Mouse (Mus musculus) forelimb bud, embryonic 11.5 days (tissue): ENCODE data around the gene Gse1.
A peak's percentile ranks its signal among the peaks of the same experiment; 100 is the strongest.

Source experiments
- DNase-seq: peaks from one replicate; pipeline ENCODE4 v3.0.0-alpha.2; 2012; ENCODE audit warnings: low read depth, low spot score

Gse1 gene

DNA sequence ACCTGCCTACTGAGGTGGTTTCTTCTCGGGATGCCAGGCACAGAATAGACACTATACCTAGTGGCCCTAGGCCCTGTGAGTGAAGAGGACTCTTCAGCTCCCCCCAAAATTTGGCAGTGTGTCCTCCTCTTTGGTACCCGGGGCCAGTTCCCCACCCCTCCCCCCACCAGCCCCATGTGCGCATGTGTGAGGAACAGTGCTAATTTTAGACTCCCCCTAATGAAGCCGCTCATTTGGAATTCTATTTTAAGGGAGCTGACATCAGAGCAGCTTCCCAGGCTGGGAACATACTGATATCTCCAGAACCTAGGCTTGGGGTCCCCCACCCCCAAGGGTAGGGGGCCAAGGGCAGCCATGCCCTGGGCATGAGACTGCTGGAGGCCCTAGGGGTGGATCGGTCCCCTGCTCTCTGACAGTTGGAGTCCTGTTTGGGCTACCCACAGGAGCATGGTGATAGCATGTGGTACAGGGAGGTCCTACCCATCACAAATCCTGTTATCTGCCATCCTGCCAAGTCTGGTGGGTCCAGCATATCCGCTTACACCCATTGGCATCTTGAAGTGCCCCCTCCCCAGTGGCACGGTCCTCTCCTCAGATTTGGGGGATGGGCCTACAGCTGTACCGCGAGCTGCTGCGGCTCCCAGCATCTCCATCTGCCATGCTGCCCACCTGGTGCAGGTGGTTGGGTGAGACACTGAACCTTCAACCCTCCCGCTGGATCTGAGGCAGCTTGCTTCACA lies 322.9 kb downstream of the Gse1 start:
- DNase-seq: no peak

DNA sequence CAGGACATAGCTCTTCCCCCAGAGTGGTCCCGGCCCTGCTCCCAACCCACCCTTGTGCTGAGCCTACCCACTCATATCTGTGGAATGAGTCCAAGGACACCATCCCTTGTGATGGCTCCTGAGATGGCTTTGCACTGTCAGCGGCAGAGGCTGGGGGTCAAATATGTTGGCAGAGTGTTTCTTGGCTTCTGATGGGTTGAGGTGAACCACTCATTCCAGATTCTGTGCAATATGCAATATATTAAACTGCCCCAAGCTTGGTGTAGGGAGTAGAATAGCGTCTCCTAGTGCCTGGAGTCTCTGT lies 323.4 kb downstream of the Gse1 start:
- no peak for DNase-seq

DNA sequence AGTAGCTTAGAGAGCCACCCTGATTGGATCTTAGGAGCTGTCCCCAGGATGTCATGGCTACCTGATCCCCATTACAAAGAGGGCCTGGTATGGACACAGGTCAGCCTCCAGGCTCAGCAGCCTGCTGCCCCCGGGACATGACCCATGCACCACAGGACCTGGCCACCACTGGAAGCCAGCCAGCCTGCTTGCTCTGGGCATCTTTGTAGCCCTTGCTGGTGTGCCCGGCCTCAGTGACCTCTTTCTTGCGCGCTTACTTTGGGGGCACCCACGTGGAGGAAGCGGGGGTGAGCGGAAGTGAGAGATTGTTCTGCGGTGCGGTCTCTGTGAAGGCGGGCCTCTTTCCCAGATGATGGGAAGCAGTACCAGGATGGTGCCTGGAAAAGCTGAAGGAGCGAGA lies 324.3 kb downstream of the Gse1 start:
- DNase-seq: no peak

DNA sequence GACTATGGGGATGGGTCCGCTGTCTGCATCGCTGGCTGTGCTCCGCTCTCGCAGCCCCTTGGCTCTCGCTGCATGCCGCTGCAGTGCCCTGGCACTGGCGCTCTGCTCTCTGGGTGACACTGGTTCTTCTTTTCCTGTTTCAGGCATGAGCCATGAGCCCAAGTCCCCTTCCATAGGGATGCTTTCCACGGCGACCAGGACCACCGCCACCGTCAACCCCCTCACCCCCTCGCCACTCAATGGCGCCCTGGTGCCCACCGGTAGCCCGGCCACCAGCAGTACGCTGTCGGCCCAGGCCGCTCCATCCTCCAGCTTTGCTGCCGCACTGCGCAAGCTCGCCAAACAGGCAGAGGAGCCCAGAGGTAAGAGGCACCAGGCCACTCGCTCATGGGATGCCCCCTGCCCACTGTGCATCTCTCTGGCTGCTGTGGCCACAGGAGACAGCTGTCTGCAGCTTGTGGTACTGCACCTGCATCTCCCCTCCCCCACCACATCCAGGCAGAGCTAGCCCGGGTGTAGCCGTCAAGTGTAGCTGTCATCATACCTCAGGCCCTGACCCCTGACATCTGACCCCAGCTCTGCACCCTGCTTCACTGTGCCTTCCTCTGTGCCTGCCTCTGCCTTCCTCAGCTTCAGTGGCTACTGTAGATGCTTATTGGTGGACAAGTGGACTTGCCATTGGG lies 325.3 kb downstream of the Gse1 start:
- no peak for DNase-seq

DNA sequence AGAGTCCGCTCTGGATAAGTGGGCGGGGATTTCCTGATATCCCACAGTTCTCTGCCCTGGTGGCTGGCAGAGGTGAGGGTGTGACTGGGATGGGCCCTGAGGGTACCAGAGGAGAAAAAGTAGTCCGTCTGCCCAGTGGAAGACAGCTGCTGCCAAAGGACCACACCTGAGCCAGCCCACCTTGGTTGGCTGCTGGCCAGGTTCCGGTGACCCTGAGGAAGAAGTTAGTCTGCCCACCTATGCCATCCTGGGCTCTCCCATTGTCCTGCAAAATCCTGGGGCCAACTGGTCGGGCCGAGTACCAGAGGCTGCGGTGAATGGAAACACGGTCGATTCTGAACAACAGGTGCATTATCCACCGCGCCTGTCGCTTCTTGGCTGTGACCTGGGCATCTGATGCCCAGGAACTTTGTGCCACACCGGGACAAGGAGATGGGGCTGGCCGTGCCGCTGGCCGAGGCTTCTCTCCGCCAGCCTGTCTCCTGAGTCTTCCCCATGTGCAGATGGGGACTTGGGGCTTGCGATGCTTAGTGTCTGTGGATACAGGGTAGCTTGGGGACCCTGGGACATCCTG lies 326.3 kb downstream of the Gse1 start:
- DNase-seq: no peak

DNA sequence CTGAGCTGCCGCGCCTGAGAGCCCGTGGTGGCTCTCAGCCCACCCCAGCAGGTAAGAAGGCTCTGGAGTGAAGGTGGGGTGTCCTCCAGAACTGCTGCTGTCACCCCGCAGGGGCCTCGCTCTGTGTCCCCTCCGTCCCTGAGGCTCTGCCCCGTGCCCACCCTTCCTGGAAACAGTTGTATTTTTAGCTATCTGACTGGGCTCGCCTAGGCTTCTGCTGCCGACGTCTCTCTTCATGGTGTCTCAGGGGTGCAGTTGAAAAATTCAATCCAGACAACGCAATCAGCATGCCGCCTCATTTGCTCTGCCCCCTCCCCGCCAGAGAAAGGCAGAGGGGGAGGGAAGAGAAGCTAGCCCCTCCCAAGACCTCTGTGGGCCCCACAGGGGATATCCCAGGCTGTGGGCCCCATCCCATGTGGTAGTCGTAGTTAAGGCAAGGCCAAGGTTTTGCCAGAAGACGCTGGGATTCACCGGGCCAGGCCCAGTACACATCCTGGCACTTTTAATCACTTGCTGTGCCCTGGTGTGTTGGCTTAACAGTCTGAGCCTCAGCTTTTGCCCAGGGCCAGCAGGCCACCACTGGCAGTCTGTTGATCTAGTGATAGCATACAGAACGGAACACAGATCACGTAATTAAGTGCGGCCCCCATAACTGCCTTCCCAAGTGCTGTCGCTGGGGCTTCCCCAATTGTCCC lies 328.1 kb downstream of the Gse1 start:
- DNase-seq: no peak

DNA sequence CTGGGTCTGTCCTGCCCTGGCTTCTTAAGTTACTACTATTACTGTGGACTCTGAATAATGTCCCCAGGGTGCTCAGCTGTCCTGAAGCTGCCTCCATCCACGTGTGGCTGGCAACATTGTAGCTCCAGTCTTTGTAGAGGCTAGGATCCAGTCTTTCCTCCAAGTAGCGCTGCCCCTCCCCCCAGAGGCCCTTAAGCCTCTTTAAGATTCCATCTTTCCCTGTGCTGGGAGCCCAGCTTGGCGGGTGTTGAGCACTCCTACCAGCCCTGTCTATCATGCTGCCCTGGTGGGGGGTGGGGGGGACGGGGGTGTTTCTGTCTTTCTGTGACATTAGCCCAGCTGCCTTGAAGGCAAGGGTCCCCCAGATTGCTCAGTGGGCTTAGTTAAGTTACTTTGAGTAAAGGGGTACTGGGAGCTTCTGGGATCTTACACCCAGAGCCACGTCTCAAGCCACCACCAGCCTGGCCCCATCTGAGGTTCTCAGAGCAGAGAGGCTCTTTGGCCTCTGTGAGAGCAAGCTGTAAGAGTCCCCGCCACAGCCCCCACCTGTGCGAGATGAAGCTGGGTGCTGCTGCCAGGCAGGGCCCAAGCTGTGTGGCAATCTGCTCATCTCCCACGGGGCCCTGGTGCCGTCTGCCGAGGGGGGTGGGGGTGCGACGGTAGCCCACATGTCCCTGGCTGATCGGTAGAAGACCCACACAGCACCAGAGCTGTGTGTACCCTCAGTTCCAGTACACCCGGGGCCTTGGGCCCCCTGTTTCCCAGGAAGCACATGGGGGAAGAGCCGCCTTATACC lies 329.1 kb downstream of the Gse1 start:
- DNase-seq: no peak

DNA sequence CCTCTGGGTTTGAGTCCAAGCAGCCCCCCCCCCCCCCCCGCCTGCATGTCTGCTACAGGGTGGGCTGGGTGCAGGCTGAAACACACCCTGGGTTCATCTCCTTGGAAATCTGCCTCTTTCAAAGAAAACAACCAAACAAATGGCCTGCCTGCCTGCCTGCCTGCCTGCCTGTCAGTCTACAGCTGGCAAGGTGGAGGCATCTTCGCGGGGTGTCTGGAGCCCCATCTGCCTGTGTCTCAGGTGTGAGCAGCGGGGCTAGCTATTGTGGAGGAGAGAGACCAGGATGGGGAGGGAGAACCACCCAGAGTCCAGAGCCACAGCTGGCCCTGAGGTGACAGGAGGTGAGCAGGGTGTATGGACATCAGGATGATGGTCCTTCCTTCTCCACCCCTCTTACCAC lies 329.9 kb downstream of the Gse1 start:
- no peak for DNase-seq

DNA sequence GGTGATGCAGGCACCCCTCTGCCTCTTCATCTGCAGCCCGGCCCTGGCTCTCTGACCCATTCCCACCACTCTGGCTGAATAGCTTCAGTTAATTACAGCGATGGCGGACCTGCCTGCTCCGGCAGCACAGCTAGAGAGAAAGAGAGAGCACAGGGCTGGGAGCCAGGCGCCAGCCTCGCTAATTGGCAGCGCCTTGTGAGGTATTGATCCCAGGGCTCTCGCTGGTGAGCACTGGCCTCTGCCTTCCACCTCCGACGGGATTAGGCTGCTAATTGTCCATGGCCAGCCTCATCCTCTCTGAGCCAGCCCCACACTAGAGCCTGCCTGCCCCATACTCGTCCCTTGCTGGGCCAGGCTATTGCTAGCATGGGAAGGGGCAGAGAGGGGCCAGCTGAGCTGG lies 331.4 kb downstream of the Gse1 start:
- no peak for DNase-seq

DNA sequence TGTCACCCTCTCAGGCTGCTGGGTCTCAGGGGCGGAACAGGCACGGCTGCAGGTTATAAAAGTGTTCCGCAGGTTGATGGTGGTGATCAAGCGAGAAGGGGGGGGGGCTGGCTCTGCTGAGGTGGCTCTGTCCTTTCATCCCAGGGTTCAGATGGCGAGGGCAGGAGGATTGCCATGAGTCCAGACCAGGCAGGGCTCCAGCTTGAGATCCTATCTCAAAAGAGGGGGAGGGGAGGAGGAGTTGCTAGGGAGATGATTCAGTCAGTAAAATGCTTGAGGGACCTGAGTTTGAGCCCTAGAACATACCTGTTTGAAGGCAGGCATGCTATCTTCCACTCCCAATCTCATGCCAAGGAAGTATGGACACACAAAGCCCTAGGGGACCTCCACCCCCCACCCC lies 332.3 kb downstream of the Gse1 start:
- DNase-seq: no peak

DNA sequence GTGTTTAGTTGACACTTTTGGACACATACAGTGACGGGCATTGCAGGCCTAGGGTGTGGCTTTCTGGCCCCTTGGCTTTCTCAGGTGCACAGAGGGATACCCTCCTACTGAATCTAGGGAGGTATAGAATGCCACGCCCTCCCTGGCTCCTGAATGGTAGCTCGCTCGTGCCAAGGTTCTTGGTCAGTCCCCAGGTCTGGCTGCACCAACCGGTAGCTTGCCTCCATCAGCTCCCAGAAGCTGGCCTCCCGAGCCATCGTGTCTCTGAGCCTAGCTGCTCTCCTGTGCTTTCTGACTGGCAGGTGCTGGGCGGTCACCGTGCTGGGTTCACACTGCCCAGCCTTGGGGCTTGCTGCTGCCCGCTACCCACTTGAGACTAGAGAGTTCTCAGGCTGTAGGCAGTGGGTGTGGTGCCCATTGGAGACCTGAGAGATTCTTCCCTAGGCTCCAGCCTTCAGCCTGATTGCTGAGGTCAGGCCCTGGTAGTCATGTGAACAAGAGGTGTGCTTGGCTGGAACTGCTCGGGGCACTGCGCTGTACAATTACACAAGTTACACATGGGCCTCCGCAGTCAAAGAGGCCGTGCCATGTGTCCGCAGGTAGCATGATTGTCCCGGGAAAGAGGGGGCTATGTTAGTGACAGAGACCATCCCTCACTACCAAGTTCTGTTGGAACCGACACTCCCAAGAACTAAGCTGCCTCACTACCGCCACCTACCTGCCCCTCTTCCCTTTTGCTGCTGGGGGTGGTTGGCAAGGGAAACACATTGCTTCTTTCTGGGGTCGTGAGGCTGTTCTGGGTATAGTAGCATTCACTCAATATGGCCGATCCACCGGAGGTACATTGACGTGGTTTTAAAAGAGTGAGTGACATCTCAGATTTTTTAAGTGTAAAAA lies 333.5 kb downstream of the Gse1 start:
- DNase-seq: no peak

DNA sequence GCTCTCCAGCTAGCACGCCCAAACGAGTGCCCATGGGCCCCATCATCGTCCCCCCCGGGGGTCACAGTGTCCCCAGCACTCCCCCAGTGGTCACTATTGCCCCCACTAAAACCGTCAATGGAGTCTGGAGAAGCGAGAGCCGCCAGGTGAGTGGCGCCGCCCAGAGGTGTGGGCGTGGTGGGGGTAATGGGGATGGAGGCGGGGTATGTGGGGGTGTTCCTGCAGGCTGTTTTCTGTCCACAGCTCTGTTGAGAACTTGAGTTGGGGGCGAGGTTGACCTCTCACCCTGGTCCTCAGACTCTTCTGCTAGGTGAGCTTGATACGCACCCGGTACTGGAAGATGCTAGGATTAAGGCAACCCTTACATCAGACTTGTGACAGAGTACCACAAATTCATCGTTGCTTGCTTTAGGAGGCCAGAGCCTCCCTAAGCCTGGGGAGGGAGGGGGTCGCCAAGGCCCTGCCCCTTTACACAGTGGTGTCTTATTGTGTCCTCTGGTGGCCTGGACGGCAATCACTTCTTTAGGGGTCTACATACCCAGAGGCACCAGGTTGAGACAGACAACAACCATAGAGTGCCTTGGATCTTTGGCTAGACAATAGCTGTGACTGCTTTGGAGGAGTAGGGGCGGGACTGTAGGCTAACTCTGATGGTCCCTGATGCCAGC lies 334.6 kb downstream of the Gse1 start:
- DNase-seq: no peak

DNA sequence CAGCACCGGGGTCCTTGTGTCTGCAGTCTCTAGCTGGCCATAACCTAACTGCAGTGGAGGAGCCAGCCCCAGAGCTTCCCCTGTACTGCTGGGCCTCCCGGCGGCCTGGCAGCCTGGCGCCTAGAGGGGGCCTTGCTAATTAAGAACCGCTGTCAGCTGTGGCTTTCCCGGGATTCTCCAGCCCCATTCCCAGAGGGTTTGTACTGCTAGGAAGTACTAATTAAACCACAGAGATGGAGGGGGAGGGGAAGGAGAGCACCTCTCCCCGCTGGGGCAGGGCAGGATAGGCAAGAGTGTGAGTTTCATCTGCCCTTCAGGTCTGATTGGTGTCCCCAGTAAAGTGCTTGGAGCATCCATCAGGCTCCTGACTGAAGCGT lies 335.1 kb downstream of the Gse1 start:
- peak; percentile 61 for DNase-seq

DNA sequence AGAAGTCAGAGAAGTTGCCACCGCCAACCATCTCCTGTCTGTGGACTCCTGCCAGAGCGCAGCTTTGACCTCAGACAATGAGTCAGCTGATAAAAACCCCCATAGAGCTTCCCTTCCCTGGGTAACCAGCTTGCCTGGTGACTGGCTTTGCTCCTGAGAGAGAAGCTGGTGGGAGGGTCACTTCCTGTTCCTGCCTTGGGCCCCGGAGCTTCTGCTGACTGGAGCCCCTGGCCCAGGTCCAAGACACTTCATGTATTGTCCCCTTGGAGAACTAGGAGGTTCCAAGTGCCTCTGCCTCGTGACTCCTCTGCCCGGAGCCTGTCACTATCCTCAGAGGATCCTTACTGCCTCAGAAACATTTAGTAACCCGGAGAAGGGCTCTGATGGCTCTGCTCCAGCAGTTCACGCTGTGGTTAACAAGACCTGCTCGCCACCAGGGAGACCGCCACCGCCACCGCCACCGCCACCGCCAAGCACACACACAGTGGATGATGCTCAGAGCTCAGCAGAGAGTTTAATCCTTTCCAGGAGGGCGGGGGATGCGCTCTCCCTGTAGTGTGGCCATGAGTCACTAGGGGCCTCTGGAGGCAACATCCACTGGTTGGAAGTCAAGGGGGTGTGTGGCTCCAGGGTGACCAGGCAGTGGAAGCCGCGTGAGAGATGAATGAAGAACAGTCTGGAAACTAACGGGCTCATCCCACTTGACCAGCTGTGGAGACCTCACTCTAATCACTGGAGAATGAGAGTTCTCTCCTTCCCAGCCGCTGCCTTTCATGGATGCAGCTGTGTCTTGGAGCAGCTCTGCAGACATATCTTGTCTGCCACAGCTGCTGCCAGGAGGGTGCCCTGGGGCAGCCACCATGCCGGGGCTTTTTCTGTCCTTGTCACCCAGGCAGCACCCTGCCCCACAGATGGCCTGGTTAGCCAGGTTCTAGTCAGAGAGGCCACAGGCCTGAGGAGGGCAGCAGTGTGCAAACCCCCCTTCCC lies 335.9 kb downstream of the Gse1 start:
- no peak for DNase-seq

DNA sequence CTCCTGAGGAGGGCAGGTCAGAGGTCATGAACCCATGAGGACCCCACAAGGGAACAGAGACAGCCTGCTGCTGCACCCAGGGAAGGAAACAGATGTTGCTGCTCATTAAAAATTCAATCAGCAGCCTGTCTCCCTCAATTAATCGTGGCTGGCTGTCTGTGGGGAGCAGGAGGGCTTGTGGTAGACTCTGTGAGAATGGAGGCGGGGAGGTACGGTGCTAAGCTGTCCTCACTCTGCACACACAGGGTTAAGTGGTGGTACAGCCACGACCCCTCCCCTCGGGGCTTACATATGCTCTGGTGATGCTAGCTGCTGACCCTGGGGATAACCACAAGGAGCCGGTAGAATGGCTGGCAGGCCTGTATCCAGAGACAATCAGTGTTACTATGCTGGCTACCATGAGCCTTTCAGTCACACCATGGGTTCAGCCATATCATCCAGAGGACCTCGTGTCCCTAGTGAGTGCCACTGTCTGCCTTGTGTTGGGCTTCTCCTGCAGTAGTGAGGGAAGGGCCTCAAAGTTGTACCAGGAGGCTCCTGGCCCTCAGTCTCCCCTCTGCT lies 337.0 kb downstream of the Gse1 start:
- DNase-seq: peak; percentile 52

DNA sequence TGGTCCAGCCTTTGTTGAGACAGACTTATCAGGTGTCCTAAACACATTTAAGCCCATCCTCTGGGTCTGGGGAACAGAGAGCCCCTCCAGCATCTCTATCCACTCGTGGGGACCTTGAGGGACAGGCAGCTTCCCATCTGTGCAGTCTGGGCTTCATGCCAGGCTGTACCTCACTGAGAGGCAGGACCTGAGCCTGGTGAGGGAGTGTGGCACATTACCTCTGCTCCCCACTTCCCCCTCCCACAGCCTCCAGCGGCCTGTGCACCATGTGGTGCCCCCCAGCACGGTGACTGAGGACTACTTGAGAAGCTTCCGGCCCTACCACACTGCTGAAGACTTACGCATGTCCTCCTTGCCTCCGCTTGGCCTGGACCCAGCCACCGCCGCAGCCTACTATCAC lies 338.4 kb downstream of the Gse1 start:
- DNase-seq: no peak

DNA sequence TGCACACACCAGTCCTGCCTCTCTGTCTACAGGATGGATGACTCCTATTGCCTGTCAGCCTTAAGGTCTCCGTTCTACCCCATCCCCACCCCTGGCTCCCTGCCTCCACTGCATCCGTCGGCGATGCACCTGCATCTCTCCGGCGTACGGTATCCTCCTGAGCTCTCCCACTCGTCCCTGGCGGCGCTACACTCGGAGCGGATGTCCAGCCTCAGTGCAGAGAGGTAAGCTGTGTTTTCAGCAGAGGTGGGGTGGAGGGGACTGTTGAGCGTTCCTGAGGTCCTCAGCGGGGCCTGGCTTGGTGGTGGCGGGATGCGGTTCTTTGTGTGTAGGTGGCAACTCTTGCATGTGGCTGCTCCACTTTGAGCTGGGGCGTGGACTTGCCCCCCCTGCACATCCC lies 339.5 kb downstream of the Gse1 start:
- DNase-seq: no peak

DNA sequence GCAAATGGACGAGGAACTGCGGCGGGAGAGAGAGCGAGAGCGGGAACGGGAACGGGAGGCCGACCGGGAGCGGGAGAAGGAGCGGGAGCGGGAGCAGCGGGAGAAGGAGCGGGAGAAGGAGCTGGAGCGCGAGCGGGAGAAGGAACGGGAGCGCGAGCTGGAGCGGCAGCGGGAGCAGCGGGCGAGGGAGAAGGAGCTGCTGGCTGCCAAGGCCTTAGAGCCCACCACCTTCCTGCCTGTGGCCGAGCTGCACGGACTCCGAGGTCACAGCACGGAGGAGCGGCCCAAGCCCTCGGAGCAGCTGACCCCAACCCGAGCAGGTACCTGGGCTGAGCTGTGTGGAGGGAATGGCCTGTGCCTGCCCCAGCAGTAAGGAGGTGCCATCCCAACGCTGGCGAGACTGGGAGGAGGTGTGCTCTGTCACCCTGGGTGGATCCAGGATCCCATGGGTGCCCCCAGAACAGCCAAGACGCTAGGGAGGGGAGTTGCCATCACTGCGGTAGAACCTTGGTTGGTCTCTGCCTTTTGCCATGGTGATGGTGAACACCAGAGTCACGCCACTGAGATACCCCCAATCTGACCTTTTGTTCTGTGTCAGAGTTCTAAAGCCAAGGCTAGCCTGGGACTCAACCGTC lies 340.0 kb downstream of the Gse1 start:
- no peak for DNase-seq
